Mouse (Mus musculus) lung, postnatal 0 days (tissue): ENCODE results near the gene Acaca.

ENCODE experiments used
- CTCF ChIP-seq: IDR thresholded peaks from 2 replicates; pipeline ENCODE4 v1.5.1; 2016; ENCODE audit warnings: antibody characterized with exemption, mild to moderate bottlenecking
- EP300 ChIP-seq: IDR thresholded peaks from 2 replicates; pipeline ENCODE4 v1.6.1; 2016; ENCODE audit warnings: antibody characterized with exemption, mild to moderate bottlenecking, control low read depth

DNA sequence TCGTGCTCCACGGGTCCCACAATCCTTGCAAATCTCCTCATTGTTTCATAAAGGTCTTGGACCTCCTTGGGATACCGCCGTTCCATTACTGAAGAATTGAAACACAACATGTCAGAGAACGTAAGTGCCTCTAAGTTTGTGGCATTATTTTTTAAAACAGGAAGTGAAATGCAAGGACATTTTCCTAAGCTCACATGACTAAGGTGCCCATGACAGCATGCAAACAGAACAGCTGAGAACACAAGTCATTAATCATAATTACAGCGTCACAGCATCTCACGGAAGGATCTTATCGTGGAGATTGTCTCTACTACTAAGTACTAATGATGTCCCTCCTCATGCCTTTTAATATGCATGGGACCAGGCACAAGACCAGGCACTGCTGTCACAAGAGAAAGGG is 38.9 kb upstream of the Acaca start:
- no peak for TF ChIP-seq CTCF
- no peak for TF ChIP-seq EP300
